Mouse (Mus musculus) thymus, adult 2 months (tissue): ENCODE measurements around the gene Bend3. TPM values are rescaled to one million over a fixed set of nuclear protein-coding genes. Genes with fewer than 3 reads are reported as not detected.

Source experiments
- DNase-seq: peaks from one replicate; pipeline ENCODE4 v3.0.0; 2021
- H3K27ac ChIP-seq: fragments of 200-500 bp; 2 replicates; pipeline ENCODE4 v1.5.1; 2012; ENCODE audit warnings: low read length, control low read depth; ENCODE audit not compliant: control insufficient read depth, insufficient read depth
- H3K27me3 ChIP-seq: fragments of 200-500 bp; 2 replicates; pipeline ENCODE4 v1.6.1; 2012; ENCODE audit warnings: mild to moderate bottlenecking, low read length, moderate library complexity, mixed read lengths; ENCODE audit not compliant: control insufficient read depth, insufficient read depth
- H3K36me3 ChIP-seq: fragments of 200-500 bp; 2 replicates; pipeline ENCODE4 v1.6.1; 2012; ENCODE audit warnings: mild to moderate bottlenecking, low read length, moderate library complexity; ENCODE audit not compliant: control insufficient read depth, insufficient read depth
- H3K4me1 ChIP-seq: fragments of 200-500 bp; replicated peaks from 2 replicates; pipeline ENCODE4 v1.6.1; 2012; ENCODE audit warnings: low read length; ENCODE audit not compliant: control insufficient read depth, insufficient read depth
- H3K4me3 ChIP-seq: fragments of 200-500 bp; 2 replicates; pipeline ENCODE4 v1.5.1; 2012; ENCODE audit warnings: mild to moderate bottlenecking, low read length, control low read depth, moderate library complexity; ENCODE audit not compliant: control insufficient read depth, insufficient read depth
- CTCF ChIP-seq: fragments of 200-500 bp; IDR thresholded peaks from 2 replicates; pipeline ENCODE4 v1.5.1; 2012; ENCODE audit warnings: mild to moderate bottlenecking, control low read depth, low read length, moderate library complexity, borderline replicate concordance; ENCODE audit not compliant: control insufficient read depth, poor library complexity, insufficient read depth; ENCODE audit errors: extremely low read depth
- POLR2A ChIP-seq: fragments of 200-500 bp; IDR thresholded peaks from 2 replicates; pipeline ENCODE4 v1.6.1; 2012; ENCODE audit warnings: mild to moderate bottlenecking, low read length, control low read depth, moderate library complexity; ENCODE audit not compliant: control insufficient read depth, poor library complexity, insufficient read depth; ENCODE audit errors: extremely low read depth
- WGBS: fragments of 180-500 bp; shearing (Covaris S2); methylation state at CpG from one replicate; pipeline ENCODE4 v1.1.7; 2018; 5-methylcytosine and 5-hydroxymethylcytosine counted together
- polyA plus RNA-seq: library from polyadenylated mRNA; depleted of rRNA; stranded (reverse); fragments of >200 nt; gene quantifications from 2 replicates; pipeline ENCODE4 v1.2.3, GENCODE M21; 2012

Gene Bend3
- polyA plus RNA-seq, 1 experiment, result 5.1 TPM

GRCm38 (mm10) chr10:43463227-43463626 lies 15.4 kb upstream of the Bend3 start:
- Histone ChIP-seq H3K27me3 (no peaks in the 10 kb centered on the region), H3K27ac (no peak overlapping the region), H3K4me1 (no peaks in the 10 kb centered on the region), H3K4me3 (no peak overlapping the region), H3K36me3 (no peaks in the 10 kb centered on the region)
- DNase-seq, result no peak
- TF ChIP-seq POLR2A (no peak), CTCF (no peak)
- 79% methylated on average over 3 of the region's 3 CpGs for WGBS

- TF ChIP-seq CTCF (no peak), POLR2A (no peak)
- Histone ChIP-seq H3K4me1 (no peaks in the 10 kb centered on the region), H3K27me3 (no peaks in the 10 kb centered on the region), H3K4me3 (no peak overlapping the region), H3K27ac (no peak overlapping the region), H3K36me3 (no peaks in the 10 kb centered on the region)
- WGBS, result 92% methylated on average over 2 of the region's 2 CpGs
- no peak for DNase-seq
Measured at GRCm38 (mm10) chr10:43466223-43466622, 12.4 kb upstream of the Bend3 start.

GRCm38 (mm10) chr10:43467659-43468058 lies 11.0 kb upstream of the Bend3 start:
- H3K4me1 ChIP-seq, result no peaks in the 10 kb centered on the region
- WGBS, result 45% methylated on average over 13 of the region's 13 CpGs
- no peak overlapping the region for H3K4me3 ChIP-seq
- DNase-seq, result peak; percentile 8
- no peaks in the 10 kb centered on the region for H3K27me3 ChIP-seq
- no peak for TF ChIP-seq CTCF
- no peak for TF ChIP-seq POLR2A
- H3K36me3 ChIP-seq, result no peaks in the 10 kb centered on the region
- H3K27ac ChIP-seq, result no peak overlapping the region

- no peak overlapping the region for H3K27ac ChIP-seq
- H3K36me3 ChIP-seq, result no peaks in the 10 kb centered on the region
- no peaks in the 10 kb centered on the region for H3K27me3 ChIP-seq
- no peaks in the 10 kb centered on the region for H3K4me1 ChIP-seq
- WGBS, result 98% methylated on average over 6 of the region's 6 CpGs
- no peak for DNase-seq
- H3K4me3 ChIP-seq, result no peak overlapping the region
- no peak for TF ChIP-seq POLR2A
- no peak for TF ChIP-seq CTCF
Measured at GRCm38 (mm10) chr10:43468293-43468692, 10.3 kb upstream of the Bend3 start.

- peak; percentile 26 for DNase-seq
- no peak for TF ChIP-seq CTCF
- no peak for TF ChIP-seq POLR2A
- Histone ChIP-seq H3K27me3 (no peaks in the 10 kb centered on the region), H3K4me3 (no peak overlapping the region), H3K4me1 (peaks cover under 1% of the 10 kb centered on the region; the same call in 1 of the 2 replicates), H3K36me3 (no peaks in the 10 kb centered on the region), H3K27ac (no peak overlapping the region)
- 32% methylated on average over 4 of the region's 4 CpGs for WGBS
Measured at GRCm38 (mm10) chr10:43475376-43475775, 3.3 kb upstream of the Bend3 start.

GRCm38 (mm10) chr10:43477459-43477858 lies 1.2 kb upstream of the Bend3 start:
- Histone ChIP-seq H3K27ac (no peak overlapping the region), H3K4me3 (no peak overlapping the region), H3K4me1 (peaks cover 2% of the 10 kb centered on the region; the same call in 1 of the 2 replicates), H3K27me3 (no peaks in the 10 kb centered on the region), H3K36me3 (no peaks in the 10 kb centered on the region)
- TF ChIP-seq CTCF (no peak), POLR2A (no peak)
- WGBS, result 80% methylated on average over 9 of the region's 9 CpGs
- no peak for DNase-seq

- peak; percentile 24 for DNase-seq
Measured at GRCm38 (mm10) chr10:43477865-43478681, 558 bp upstream of the Bend3 start.

More at GRCm38 (mm10) chr10:43477865-43478681, 558 bp upstream of the Bend3 start:
- no peak for TF ChIP-seq POLR2A
- TF ChIP-seq CTCF, result no peak
- H3K4me3 ChIP-seq, result peak overlapping the region; percentile 99
- no peak overlapping the region for H3K27ac ChIP-seq
- H3K4me1 ChIP-seq, result peaks cover 2% of the 10 kb centered on the region; the same call in 1 of the 2 replicates
- WGBS, result 10% methylated on average over 42 of the region's 42 CpGs
- no peaks in the 10 kb centered on the region for H3K36me3 ChIP-seq
- no peaks in the 10 kb centered on the region for H3K27me3 ChIP-seq
